Mouse (Mus musculus) spleen, postnatal 4 days (tissue): Measurements from ENCODE around the gene Tmcc3.

ENCODE experiments used
- DNase-seq, 2 experiments: peaks; one replicate each; pipeline ENCODE4 v3.0.0; 2022; ENCODE audit warnings: low spot score in 2 of 2

Tmcc3 gene

DNA sequence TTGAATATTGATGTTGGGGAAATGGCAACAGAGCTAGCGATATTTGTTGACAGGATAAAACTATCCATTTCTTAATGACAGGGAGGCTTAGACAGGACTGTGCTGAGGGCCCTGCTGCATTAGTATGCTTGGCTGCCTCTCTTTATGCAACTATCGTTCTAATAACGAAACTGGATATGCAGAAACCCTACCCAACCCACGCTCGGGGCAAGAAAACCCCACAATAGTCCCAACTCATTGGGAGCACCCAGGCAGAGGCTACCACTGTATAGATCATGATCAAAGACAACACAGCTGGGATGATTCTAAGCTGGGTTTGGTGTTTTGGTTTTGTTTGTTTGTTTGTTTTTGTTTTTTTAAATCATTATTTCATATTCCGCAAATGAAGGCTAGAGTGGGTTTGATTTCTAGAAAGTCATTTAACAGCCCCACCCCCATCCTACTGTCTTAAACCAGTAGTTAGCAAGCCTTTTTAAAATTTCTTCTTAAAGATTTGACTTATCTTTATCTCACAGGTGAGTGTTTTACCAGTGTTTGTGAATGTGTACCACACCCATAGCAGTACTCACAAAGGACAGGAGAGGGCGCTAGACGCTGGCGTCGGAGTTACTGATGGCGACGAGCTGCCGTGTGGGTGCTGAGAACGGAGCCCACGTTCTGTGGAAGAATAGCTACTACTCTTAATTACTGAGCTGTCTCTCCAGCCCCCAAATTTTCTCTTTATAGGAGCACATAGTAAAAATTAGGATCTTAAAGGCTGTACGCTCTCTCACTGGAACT, 20.8 kb downstream of the Tmcc3 start:
- DNase-seq, result no peak

DNA sequence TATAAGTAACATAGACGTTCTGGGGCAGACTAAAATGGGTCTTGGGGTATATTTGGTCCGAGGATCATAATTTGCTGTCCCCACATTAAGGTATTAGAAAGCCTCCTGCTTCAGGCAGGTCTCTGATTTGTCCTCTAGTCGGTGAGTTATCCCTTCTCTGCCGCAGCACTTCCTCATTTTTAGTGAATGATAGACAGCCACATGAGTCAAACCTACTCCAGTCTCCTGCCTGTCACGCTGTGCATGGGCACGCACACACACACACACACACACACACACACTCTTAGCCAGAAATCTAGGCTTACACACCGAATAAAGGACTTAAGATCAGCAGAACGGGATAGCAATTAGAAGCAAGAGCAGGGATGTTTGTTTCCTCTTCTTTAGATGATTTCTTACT, 21.6 kb downstream of the Tmcc3 start:
- no peak for DNase-seq

DNA sequence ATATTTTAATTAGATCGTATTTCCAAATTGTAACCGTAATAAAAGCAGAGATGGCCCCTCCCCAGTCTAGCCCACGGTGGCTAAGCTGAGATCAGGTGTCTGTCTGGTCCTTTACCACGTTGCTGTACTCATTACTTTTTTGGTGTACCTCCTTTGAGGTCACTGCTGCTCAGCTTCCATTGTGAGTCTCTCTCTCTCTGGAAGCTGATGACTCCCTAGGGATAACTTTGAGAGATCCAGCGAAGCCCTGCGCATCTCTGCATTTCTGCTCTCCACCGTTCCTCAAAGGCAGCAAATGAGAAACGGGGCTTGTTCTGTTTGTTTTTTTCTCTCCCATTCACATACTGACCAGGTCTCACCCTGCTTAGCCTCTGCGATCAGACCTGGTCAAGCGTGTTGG, 23.3 kb downstream of the Tmcc3 start:
- no peak for DNase-seq

DNA sequence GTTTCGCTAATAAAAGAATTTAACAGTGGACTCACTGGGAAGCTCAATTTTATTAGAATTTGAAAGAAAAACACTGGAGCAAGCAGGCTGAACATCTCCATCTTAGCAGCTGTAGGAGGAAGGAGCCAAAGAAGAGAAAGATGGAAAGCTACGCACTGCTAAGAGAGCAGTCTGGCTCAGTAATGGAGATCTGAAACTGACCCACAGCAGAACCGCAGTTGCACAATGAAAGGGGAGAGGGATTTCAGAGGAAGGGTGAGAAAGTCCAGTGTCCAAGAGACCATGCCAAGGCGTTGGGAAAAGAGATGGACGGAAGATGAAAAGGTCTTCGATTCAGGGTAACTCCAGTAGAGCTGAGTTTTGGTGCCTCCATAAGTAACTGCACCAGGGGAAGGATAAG, 24.3 kb downstream of the Tmcc3 start:
- DNase-seq, result no peak

DNA sequence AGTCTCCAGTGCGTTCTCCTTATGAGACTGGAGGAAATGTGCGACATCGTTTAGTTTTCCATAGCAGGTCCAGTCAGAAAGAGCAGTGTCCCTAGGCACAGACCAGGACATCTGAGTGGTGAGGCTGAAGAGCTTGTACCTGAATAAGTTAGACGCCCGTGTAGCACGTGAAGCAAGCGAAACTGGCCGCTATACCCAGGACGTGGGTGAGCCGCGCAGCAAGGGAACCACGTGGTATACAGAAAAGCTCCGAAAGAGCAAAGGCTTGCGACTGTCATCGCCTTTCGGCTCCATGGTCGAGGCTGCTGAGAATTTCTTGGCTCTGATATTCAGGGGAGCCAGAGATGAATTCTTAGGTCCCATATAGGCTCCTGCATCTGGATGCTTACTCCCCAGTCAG, 29.8 kb downstream of the Tmcc3 start:
- no peak for DNase-seq

DNA sequence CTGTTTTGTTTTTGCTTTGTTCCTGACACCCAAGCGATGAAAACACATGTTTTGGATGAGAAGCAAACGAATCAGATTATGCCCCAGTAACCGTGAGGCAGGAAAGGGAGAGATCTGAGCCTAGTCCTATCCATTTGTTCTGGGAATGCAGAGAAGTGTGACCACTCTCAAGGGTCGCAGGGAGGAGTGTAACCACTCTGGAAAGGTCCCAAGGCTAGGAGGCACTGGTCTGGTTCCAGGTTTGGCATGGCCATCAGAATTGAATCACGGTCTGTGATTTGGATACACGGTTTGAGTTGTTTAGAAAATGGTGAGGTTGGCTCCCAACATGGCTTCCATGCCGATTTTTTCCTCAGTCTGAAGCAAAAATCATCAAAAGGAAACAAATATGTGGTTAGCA, 30.5 kb downstream of the Tmcc3 start:
- no peak for DNase-seq

DNA sequence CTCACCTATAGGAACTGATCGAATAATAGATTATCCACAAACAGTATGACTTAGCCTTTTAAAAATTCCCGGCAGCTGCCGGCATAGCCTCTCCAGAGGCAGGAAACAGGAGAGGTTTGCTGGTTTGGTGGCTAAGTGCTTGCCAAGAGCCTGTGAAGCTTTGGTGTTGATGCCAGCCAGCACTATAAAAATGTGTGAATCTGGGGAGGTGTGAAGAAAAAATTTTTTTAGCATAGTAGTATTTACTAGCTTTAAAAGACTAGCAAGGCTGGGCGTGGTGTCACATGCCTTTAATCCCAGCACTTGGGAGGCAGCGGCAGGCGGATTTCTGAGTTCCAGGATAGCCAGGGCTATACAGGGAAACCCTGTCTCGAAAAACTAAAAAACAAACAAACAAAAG, 31.8 kb downstream of the Tmcc3 start:
- no peak for DNase-seq

DNA sequence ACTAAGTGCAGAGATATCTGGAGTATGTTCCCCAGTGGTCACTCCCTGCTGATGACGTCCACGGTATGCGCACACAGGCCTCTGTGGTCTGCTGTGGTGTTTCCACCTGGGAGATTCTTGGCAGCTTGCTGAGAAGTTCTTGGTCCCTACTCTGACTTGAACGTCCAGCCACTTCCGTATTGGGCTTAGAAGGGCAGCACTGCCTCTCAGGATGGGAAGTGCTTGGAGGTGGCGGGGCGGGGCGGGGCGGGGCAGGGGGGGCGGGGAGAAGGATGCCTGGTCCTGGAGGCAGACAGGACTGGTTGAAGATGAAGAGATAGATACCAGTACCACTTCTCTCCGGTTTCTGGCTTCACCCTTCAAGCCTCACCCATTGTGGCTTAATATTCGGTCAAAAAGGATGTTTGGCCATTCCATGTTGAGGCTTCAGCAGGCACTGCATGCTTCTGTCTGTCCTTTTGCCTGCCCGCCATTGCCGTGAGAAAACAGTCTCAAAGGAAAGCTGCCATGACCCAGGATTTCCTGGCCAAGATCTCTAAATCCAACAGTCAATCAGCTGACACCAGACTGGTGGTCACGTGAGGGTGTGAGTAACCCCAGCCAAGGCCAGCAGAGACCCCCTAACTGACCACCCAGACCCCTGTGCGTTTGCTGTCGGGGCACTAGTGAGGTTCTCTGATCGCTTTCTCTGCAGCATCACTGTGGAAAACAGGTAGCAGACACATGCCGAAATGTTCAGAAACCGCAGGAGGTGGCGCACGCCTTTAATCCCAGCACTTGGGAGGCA, 33.1 kb downstream of the Tmcc3 start:
- DNase-seq, result no peak

DNA sequence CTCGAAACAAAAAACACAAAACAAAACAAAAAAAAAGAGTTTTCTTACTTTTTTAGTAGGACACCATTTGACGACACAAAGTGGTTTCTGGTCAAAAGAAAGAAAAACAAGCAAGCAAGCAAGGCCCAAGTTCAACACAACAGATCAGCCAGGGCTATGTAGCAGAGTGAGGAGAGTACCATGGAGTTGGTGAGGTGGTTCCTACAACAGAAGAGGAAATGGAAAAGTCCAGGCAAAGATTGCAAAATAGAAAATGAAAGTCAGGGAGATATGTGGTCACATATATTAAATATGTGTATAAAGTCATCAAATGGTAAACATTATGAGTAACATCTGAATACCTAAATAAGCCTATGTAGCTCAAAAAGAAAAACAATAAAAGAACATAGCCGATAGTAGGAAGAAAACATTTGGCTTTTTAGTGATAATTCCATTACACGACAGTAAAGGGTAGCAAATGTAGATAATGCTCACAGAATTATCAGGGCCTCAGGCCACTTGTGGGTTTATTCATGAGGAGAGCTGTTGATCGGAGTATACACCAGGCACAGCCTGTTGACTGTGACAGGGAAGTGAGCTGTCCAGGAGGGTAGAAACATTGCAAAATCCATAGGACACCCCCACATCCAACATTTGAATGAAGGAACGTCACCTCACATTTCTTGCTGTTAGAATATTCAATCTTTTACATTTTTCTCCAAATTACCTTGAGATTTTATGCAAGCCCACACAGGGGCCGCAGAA, 33.9 kb downstream of the Tmcc3 start:
- DNase-seq, result no peak

DNA sequence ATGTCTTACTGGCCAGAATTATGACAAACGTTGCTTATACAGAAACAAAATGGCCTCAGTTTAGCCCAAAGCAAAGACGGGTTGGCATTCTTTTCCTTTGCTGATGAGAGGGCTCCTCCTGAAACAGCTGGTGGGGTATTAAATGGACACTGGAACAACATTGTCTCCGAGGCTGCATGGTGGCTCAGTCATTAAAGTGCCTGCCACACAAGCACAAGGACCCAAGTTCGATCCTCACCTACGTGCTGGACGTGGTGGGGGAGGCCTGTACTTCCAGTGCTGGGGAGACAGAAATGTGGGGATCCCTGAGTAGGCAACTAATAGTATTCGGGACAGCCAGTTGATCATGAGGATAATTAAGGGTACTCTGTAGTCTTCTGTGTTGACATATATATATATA, 34.8 kb downstream of the Tmcc3 start:
- no peak for DNase-seq

DNA sequence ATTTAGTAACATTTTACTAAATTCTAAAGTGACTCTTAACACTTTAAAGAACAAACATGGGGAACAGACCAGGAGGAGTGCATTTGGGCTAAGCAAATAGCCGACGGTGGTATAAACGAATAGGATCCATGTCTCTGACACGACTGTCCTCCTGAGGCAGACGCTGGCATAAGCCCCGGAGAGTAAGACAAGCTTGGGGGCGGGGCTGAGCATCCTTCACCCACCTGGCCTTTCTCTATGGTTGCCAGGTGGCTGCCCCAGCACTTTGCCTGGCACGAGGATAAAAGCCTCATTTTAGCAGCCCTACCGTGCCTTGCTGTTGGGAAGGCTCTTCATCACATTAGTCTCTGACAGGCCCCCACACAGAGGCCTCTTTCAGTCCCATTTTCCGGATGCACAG, 35.5 kb downstream of the Tmcc3 start:
- no peak for DNase-seq

DNA sequence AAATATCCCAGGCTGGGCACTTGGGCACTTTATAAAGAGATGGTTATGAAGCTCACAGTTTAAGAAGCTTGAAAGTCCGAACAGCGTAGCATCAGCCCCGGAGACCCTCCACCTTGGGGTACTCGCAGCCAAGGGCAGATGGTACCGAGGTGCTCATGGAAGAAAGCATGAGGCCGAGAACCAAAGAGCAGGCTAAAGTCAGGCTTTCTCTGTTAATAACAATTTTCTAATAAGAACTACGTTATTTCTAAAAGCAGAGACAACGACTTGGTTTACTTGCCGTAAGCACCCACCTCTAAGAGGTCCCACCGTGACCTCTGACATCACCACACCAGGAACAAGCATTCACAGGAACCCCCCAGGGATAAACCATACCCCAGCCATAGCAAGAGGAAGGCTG, 36.2 kb downstream of the Tmcc3 start:
- DNase-seq, result no peak

DNA sequence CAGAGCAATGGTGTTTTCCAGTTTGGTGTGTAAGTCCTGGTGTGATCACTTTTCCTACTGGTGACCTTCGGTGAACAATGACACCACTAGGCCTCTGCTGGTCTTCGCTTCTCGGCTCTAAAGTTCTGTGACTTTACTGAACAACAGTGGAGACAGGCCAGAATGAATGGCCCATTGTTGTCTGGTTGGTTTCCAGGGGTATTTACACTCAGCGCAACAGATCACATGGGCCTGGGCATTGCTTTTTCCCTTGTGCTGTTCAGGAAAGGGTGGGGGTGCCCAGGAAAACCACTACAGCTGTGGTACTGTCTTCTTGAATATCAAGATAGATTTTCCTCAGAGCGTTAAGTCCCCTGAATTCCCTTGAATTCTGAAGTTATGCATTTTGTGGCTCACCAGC, 38.5 kb downstream of the Tmcc3 start:
- no peak for DNase-seq

DNA sequence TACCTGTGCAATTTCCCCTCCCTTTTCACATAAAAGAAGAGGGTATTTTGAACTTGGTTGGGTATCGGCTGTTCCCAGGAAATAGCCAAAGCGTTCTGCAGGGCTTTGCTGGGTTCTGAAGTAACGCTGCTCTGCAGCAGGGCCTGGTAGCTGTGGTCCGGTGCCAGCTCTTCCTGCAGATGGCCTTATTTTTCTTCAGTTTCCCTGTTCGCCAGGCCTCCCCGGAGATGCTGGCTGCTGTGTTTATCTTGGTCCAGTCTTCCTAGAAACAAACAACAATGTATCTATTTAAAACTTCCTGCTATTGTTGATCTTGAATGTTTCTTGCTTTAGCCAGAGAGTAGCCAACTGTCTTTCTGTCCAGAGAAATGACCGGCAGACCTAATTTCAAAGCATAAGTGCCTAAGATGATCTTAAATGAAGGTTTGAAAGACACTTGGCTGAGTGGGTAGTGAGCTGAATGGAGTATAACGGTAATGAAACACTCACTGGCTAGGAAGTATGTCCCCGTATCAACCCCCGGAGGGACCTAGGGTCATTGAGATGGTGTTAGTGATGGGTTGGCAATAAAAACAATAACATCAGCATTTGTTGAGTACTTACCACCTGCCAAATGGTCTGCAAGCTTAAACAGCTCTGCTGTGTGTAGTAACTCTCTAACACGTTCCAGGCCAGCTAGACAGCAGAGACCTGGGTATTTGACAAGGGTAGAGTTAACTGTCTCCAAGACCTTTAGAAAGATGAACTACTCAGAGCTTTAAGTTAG, 39.3 kb downstream of the Tmcc3 start:
- DNase-seq, result no peak

DNA sequence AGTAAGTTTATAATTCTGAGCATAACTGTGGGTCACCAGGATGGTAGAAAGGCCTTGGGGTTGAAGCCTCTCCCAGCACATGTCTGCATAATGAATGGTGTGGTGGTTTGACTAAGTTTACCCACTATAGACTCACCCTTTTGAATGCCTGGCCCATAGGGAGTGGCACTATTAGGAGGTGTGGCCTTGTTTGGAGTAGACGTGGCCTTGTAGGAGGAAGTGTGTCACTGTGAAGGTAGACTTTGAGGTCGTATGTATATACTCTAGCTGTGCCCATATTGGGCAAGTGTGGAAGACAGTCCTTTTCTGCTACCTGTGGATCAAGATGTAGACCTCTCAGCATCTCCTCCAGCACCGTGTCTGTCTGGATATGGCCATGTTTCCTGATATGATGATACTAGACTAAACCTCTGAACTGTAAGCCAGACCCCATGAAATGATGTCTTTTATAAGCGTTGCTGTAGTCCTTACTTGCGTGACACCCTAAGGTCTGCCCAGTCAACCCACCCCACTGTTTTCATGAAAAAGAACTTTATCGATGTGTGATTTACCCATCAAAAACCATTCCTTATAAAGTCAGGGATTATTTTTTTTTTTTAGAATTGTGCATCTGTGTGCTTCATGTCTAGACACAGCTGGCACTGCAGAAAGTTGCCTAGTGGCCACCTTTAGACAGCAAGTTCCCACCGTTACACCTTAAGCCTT, 40.6 kb downstream of the Tmcc3 start:
- no peak for DNase-seq

DNA sequence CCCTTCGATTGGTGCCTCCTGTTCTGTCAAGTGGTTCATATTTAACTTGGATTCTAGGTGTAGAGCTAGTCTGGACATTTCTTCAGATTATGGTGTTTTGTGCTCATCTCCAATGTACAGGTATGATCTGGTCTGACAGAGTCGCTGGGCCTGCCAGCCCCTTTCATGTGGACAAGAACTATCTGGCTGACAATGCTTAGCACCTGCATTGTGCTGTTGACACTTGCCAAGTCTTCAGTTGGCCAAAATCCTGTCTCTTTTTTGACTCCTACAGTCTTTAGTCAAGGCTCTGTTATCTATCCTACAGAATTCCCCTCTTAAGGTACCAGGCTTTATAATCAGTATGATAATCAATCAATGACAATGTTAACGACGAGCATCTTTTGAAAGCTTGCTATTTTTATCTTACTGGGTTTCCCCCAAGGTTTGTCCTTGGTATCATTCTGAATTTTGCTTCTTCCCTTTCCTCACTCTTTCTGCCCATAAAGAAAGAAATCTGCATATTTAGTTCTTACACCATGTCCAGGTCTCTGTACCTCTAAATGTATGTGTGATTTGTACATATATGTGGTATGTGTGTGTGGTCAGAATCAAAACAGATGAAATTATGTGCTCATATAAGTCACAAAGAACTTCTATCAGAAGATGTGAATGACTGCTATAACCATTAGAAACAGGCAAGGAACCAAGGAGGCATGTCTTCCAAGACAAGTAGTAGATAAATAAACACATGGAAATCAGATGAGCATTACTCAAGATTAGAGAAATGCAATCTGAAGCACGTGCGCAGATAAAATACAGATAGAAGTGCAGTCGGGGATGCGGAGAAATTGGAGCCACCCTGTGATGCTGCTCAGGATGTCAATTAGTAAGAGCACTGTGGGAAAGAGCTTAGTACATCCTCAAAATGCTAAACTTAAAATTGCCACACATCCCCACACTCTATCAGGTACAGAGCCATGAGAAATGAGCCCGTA, 41.4 kb downstream of the Tmcc3 start:
- no peak for DNase-seq

DNA sequence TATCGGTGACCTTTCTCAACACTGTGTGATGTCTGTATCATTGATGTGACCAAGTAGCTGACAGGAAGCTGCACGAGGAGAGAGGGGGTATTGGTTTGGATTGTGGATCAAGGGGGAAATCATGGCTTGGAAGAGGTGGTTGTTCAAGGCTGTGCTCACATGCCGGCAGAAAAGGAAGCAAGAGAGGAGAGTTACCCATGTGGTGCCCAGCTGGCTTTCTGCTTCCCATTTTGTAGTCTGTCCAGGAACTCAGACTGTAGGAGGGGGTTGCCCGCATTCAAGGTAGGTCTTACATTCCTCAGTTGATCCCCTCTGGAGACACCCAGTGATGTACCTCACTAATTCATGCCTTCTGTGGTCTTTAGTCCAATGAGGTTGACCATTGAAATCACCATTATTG, 42.3 kb downstream of the Tmcc3 start:
- no peak for DNase-seq

DNA sequence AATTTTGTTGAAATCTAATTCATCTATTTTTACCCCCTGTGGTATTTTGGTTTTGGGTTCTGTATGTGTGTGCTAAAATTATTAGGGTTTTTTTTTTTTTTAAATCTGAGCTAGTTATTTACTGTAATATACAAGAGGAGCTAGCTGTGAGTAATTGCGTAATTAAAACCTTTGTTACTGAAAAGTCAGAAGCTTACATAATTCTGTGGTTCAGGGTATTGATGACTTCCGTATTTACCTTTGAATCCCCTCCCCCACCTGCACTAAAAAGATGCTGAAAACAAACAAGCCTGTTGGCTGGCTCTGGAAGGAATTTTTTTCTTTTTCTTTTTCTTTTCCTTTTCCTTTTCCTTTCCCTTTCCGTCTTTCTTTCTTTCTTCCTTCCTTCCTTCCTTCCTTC, 42.7 kb downstream of the Tmcc3 start:
- DNase-seq, result no peak

DNA sequence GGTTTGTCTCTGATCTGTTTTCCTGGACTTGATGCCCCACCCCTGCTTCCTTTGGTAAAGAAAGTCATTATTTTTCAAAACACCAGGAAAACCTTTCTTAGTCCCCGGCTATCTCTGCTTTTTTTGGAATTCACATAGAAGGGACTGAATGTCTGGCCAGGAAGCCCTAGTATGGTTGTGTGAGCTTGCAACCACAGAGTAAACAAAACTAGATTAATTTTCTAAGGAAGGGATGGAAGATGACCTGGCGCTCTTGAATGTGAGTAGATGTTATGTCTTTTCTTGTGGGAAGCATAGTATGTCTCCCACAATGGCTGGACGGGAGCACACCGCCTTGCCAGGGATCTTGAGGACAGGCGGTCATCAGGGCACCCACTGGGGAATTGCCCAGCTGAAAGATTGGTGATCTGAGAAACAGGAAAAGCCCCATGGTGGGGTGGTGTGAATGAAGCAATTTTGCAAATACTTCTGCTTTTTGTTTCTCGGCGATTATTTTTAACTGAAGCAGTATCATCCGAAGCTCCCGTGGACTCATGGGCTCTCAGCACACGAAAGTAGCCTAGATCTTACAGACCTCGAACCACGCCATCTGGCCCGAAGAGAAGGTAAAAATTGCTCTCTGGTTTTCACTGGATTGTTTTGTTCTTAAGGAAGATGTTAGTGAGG, 44.9 kb downstream of the Tmcc3 start:
- DNase-seq, result peak in 1 of 2 experiments; percentile 19

DNA sequence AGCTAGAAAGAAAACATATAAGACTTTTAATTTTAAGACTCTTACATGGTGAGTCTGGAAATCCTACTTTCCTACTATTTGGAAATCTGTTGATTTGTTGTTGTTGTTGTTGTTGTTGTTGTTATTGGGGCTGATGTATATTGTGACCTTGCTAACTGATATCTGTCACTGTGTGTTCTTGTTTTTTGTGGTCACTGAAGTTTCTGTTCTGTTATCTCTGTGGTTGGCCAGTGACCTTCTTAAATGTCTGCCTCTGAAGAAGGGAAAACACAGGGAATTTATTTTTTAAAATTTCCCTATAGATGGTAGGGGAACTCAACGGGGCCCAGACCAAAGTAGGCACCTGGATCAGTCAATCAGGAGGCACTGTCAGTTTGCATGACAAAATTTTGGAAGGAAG, 48.9 kb downstream of the Tmcc3 start:
- DNase-seq, result no peak
